Mouse (Mus musculus) liver, embryonic 11.5 days (tissue): ENCODE measurements around the gene Cnbp. TPM values are rescaled to one million over a fixed set of nuclear protein-coding genes. Genes with fewer than 3 reads are reported as not detected.

Source experiments
- ATAC-seq: fragments of 200-750 bp; cut with Nextera tagmentation; replicated peaks from 2 replicates; pipeline ENCODE4 v1.8.0; 2017; ENCODE audit warnings: moderate number of reproducible peaks, mild to moderate bottlenecking, moderate TSS enrichment, moderate library complexity; ENCODE audit not compliant: low FRiP score
- DNase-seq: peaks from one replicate; pipeline ENCODE4 v3.0.0-alpha.2; 2017; ENCODE audit warnings: low spot score
- H3K27ac ChIP-seq: fragments of 300-500 bp; sonication (generic); 2 replicates; pipeline ENCODE4 v1.5.1; 2014; ENCODE audit warnings: mild to moderate bottlenecking, low read depth, low read length, control low read depth
- H3K27me3 ChIP-seq: fragments of 300-500 bp; sonication (generic); replicated peaks from 2 replicates; pipeline ENCODE4 v1.6.1; 2014; ENCODE audit warnings: low read length, mixed read lengths; ENCODE audit not compliant: control insufficient read depth, insufficient read depth
- H3K36me3 ChIP-seq: fragments of 300-500 bp; sonication (generic); 2 replicates; pipeline ENCODE4 v1.6.1; 2014; ENCODE audit warnings: mild to moderate bottlenecking, low read length, moderate library complexity, mixed read lengths; ENCODE audit not compliant: control insufficient read depth, insufficient read depth
- H3K4me1 ChIP-seq: fragments of 300-500 bp; sonication (generic); replicated peaks from 2 replicates; pipeline ENCODE4 v1.6.1; 2014; ENCODE audit warnings: low read length, mixed read lengths; ENCODE audit not compliant: control insufficient read depth, insufficient read depth
- H3K4me2 ChIP-seq: fragments of 300-500 bp; sonication (generic); 2 replicates; pipeline ENCODE4 v1.6.1; 2014; ENCODE audit warnings: mild to moderate bottlenecking, control low read depth, moderate library complexity
- H3K4me3 ChIP-seq: fragments of 300-500 bp; sonication (generic); 2 replicates; pipeline ENCODE4 v1.5.1; 2014; ENCODE audit warnings: low read depth, low read length, control low read depth
- H3K9ac ChIP-seq: fragments of 300-500 bp; sonication (generic); 2 replicates; pipeline ENCODE4 v1.6.1; 2014; ENCODE audit warnings: low read depth, low read length, control low read depth
- H3K9me3 ChIP-seq: fragments of 300-500 bp; sonication (generic); 2 replicates; pipeline ENCODE4 v1.6.1; 2016; ENCODE audit warnings: low read length, inconsistent platforms, mixed read lengths; ENCODE audit not compliant: control insufficient read depth
- WGBS: fragments of 180-500 bp; shearing (Covaris S2); extraction: QIAGEN DNeasy Blood & Tissue Kit; methylation state at CpG from one replicate; pipeline ENCODE4 v1.1.7; 2014; 5-methylcytosine and 5-hydroxymethylcytosine counted together
- polyA plus RNA-seq: library from polyadenylated mRNA; unstranded; fragments of >200 nt; fragmentation: Nextera tagmentation; extraction: Ambion mirVana; gene quantifications from 2 replicates; pipeline ENCODE4 v1.2.1, GENCODE M21; 2014

Gene Cnbp
- polyA plus RNA-seq, 1 experiment from 2014 or later, result 1,371 TPM

DNA sequence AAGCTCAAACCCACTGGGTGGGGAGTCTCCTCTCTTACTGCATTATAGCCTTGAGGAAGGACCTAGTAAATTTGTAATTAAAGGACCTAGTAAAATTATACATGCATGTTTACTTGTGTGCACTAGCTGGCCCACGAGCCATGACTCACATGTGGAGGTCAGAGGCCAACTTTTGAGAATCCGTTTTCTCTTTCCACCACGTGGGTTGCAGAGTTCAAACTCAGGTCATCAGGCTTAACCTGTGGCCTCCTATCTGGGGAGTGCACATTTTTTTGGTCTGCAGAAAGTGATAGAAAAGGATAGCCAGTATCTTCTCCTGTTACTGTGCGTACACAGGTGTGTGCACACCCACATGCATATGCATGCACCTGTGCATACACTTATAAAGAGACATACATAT is 28.1 kb upstream of the Cnbp start:
- DNase-seq, result no peak
- H3K4me1 ChIP-seq, result peaks cover 10% of the 10 kb centered on the region
- 31% methylated on average over 4 of the region's 4 CpGs for WGBS
- no peaks in the 10 kb centered on the region for H3K9me3 ChIP-seq
- H3K27ac ChIP-seq, result no peak overlapping the region
- no peaks in the 10 kb centered on the region for H3K36me3 ChIP-seq
- no peaks in the 10 kb centered on the region for H3K27me3 ChIP-seq
- no peak overlapping the region for H3K4me3 ChIP-seq
- H3K4me2 ChIP-seq, result no peak overlapping the region
- H3K9ac ChIP-seq, result no peak overlapping the region
- no peak for ATAC-seq

DNA sequence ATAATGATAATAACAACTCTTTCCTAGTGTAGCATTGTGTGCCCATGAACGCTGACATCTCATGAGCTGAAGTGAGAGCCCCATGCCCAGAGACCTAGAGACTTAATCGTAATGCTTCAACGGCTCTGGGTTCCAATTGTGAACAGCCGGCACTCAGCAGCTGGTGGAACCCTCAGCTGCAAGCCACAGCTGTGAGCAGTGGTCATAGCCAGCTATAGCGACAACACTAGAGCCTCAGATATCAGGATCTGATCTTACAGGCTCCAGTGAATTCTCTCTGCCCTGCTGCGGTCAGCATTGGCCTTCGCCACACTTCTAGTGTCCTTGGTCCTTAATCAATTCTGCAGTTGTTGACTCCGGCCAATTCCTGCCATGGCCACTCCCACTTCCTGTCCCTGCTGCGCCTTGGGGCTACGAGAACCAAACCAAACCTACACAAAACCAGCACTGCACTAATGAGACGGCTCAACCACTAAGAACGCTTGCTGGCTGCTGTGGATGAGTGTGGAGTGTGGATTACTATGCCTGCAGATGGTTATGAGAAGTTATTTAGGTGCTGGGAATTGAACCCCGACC is 25.2 kb upstream of the Cnbp start:
- no peaks in the 10 kb centered on the region for H3K27me3 ChIP-seq
- H3K27ac ChIP-seq, result no peak overlapping the region
- no peaks in the 10 kb centered on the region for H3K36me3 ChIP-seq
- no peaks in the 10 kb centered on the region for H3K9me3 ChIP-seq
- DNase-seq (no peak), ATAC-seq (peak; percentile 25; the same call in 1 of the 2 replicates)
- H3K4me3 ChIP-seq, result no peak overlapping the region
- WGBS, result 49% methylated on average over 13 of the region's 13 CpGs
- H3K4me2 ChIP-seq, result peak overlapping the region; percentile 35
- H3K9ac ChIP-seq, result no peak overlapping the region
- peaks cover 10% of the 10 kb centered on the region for H3K4me1 ChIP-seq

DNA sequence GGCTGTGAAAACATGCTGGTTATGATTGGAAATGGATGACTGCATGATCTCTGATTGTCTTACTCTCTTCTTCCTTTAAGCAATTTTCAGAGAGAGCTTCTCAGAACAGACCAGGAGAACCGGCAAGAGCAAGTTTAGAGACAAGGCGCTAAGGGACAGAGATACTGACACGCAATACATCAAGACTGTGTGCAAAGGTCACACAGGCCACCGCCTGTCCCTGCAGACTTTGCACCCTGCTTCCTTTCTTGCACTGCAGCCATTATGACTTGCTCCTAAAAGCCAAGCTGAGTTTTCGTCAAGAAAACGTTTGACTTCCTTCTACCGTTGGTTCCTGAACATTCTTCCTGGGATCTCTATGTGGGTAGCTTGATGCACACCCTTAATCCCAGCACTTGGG is 24.7 kb upstream of the Cnbp start:
- Histone ChIP-seq H3K27ac (no peak overlapping the region), H3K9ac (no peak overlapping the region), H3K4me3 (no peak overlapping the region)

DNA sequence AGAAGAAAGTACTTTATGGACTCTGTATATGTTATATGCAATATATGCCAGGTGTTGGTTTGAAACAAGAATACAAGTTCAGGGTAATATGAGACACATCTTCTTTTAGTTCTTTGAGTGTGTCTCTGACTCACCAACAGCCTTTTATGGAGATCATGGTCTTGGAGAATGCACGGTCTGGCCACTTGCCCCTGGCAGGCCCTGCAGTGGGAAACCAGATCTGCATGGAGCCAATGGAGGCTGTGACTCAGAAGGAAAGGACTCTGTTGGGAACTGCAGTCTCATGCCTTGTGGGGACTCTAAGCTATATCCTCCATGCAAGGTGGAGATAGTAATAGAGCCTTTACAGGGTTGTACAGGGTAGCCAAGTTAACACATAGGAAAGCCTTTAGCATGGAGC is 24.2 kb upstream of the Cnbp start:
- no peaks in the 10 kb centered on the region for H3K9me3 ChIP-seq
- H3K4me3 ChIP-seq, result no peak overlapping the region
- H3K9ac ChIP-seq, result no peak overlapping the region
- no peak for ATAC-seq
- H3K27ac ChIP-seq, result no peak overlapping the region
- H3K4me1 ChIP-seq, result peaks cover 15% of the 10 kb centered on the region
- no peak for DNase-seq
- no peak overlapping the region for H3K4me2 ChIP-seq
- WGBS, result 88% methylated on average over 1 of the region's 1 CpGs
- no peaks in the 10 kb centered on the region for H3K36me3 ChIP-seq
- H3K27me3 ChIP-seq, result no peaks in the 10 kb centered on the region

More for the DNA sequence above, 24.7 kb upstream of the Cnbp start:
- DNase-seq, result no peak
- H3K27me3 ChIP-seq, result no peaks in the 10 kb centered on the region
- no peaks in the 10 kb centered on the region for H3K9me3 ChIP-seq
- ATAC-seq, result no peak
- WGBS, result 76% methylated on average over 7 of the region's 7 CpGs
- H3K36me3 ChIP-seq, result no peaks in the 10 kb centered on the region
- H3K4me2 ChIP-seq, result no peak overlapping the region
- peaks cover 10% of the 10 kb centered on the region for H3K4me1 ChIP-seq

DNA sequence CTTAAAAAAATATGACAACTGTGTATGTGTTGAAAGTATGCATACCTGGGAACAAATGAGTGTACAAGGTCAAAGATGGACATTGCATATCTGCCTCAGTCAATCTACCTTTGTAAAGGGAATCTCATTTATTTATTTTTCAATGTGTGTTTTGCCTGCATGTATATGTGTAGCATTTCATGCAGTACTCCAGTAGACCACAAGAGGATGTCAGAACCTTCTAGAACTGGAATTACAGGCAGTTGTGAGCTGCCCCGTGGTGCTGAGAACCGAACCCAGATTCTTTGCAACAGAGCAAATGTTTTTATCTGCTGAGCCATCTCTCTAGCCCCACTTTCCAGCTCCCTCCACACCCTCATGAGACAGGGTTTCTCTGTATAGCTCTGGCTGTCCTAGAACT is 23.1 kb upstream of the Cnbp start:
- ATAC-seq (no peak), DNase-seq (no peak)
- peaks cover 14% of the 10 kb centered on the region for H3K4me1 ChIP-seq
- no peaks in the 10 kb centered on the region for H3K36me3 ChIP-seq
- WGBS, result 92% methylated on average over 2 of the region's 2 CpGs
- no peak overlapping the region for H3K4me2 ChIP-seq
- H3K27me3 ChIP-seq, result no peaks in the 10 kb centered on the region
- no peak overlapping the region for H3K27ac ChIP-seq
- no peak overlapping the region for H3K9ac ChIP-seq
- no peaks in the 10 kb centered on the region for H3K9me3 ChIP-seq
- no peak overlapping the region for H3K4me3 ChIP-seq

DNA sequence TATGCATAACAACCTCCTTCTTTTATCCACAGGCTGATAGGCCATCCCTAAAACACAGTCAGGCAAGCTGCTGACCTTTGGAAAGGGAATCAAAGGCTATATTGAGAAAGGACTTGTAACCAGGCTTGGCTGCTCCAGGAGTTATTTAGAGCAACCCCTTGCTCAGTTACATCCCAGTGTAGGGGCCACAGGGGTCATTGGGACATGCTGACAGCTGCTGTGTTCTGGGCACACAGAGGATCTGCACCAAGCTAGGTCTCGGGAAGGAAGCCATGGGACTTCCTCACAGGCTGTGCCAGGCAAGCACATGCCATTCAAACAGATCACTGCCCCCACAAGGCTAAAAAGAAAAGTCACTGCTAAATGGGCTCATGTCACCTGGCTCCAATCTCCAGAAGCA is 22.2 kb upstream of the Cnbp start:
- H3K36me3 ChIP-seq, result no peaks in the 10 kb centered on the region
- peaks cover 15% of the 10 kb centered on the region for H3K4me1 ChIP-seq
- H3K9ac ChIP-seq, result no peak overlapping the region
- no peak overlapping the region for H3K27ac ChIP-seq
- ATAC-seq, result no peak
- H3K27me3 ChIP-seq, result no peaks in the 10 kb centered on the region
- no peak overlapping the region for H3K4me2 ChIP-seq
- no peaks in the 10 kb centered on the region for H3K9me3 ChIP-seq
- WGBS, result 54% methylated on average over 1 of the region's 1 CpGs
- DNase-seq, result no peak
- no peak overlapping the region for H3K4me3 ChIP-seq

DNA sequence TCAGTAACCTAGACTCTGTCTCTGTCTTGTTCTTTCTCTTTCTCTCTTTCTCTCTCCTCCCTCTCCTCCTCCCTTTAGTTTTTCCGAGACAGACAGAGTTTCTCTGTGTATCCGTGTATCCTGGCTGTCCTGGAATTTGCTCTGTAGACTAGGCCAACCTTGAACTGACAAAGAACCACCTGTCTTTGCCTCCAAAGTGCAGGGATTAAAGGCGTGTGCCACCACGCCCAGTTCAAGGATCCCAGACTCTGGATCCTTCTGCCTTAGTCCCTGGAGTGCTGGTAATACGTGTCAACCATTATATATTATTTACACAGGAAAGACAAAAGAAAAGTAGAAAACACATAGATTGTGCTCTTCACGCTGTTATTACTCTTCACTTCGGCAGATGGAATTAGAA is 20.3 kb upstream of the Cnbp start:
- H3K4me2 ChIP-seq, result no peak overlapping the region
- H3K4me3 ChIP-seq, result no peak overlapping the region
- H3K36me3 ChIP-seq, result no peaks in the 10 kb centered on the region
- DNase-seq (no peak), ATAC-seq (no peak)
- H3K4me1 ChIP-seq, result peaks cover 22% of the 10 kb centered on the region
- WGBS, result 85% methylated on average over 7 of the region's 7 CpGs
- H3K27me3 ChIP-seq, result no peaks in the 10 kb centered on the region
- no peaks in the 10 kb centered on the region for H3K9me3 ChIP-seq
- no peak overlapping the region for H3K27ac ChIP-seq
- no peak overlapping the region for H3K9ac ChIP-seq

DNA sequence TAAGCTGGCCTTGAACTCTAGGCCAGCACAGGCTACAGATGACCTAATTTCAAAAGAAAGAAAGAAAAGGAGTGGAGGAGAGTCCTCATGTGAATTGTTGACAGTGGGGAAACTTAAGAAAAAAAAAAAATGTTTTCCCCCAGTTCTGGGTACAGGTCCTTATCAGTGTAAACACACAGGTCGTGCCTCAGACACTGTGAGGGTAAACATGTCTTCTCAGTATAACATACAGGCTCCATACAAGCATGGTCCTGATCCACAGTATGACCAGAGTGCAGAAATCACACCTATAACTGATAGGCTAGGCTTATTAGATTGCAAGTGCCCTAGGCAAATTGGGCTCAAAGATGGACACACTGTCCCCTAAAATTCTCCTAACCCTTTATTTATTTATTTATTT is 19.5 kb upstream of the Cnbp start:
- no peaks in the 10 kb centered on the region for H3K27me3 ChIP-seq
- ATAC-seq (peak; percentile 71), DNase-seq (no peak)
- H3K4me3 ChIP-seq, result no peak overlapping the region
- H3K36me3 ChIP-seq, result no peaks in the 10 kb centered on the region
- no peak overlapping the region for H3K27ac ChIP-seq
- no peak overlapping the region for H3K4me2 ChIP-seq
- WGBS, result 26% methylated on average over 1 of the region's 1 CpGs
- H3K9me3 ChIP-seq, result no peaks in the 10 kb centered on the region
- H3K9ac ChIP-seq, result no peak overlapping the region
- peaks cover 22% of the 10 kb centered on the region for H3K4me1 ChIP-seq

DNA sequence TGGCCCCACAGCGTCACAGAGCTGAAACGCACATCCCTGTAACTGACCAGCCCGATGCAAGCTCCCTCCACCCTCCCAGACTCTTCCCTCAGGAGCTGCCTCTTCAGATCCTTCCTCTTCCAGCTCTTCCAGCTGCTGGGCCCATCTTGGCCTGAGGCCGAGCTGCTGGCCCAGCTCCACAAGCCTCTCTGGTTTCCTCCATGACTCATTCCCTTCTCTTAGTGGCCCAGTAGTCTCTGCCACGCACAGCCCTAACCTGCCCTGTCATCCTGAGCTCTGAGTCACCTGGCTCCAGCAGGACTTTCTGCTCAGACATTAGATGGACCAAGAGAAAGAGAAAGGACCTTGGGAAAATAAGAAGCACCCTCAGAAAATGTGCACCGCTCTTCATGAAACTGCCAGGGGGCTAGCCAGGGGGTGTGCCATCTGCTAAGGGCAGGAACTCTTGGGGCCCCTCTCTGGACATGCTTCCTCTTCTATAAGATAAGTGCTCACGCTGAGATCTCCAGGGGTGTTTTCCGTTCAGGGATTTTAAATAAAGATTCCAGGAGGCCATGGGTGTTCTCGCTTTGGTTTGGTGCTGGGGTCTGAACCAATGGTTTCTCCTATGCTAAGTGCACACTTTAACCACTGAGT is 18.1 kb upstream of the Cnbp start:
- Histone ChIP-seq H3K27ac (peak overlapping the region; percentile 50; the same call in 1 of the 2 replicates), H3K9me3 (no peaks in the 10 kb centered on the region), H3K27me3 (no peaks in the 10 kb centered on the region), H3K9ac (no peak overlapping the region), H3K4me2 (peak overlapping the region; percentile 37), H3K4me3 (no peak overlapping the region), H3K36me3 (no peaks in the 10 kb centered on the region), H3K4me1 (peaks cover 22% of the 10 kb centered on the region)
- no peak for DNase-seq
- ATAC-seq, result 0 out of 2 replicates have a peak, but pooled peaks have one; percentile 26
- 54% methylated on average over 9 of the region's 9 CpGs for WGBS
